Mouse (Mus musculus) spleen, adult 2 months (tissue): ENCODE measurements around the gene Olfr1504. TPM values are rescaled to one million over a fixed set of nuclear protein-coding genes. Genes with fewer than 3 reads are reported as not detected.
"Not testable (repeated sequence)": the region's sequence is repeated elsewhere in the genome, so short reads cannot be mapped to it uniquely, and the experiment has no call there.

Experiments used
- DNase-seq, 2 experiments: peaks; one replicate each; pipeline versions ENCODE4 v3.0.0 to v3.0.0-alpha.2; 2012 to 2021; ENCODE audit warnings: low spot score in 2 of 2, low read depth in 1 of 2
- H3K27ac ChIP-seq: fragments of 200-500 bp; 2 replicates; pipeline ENCODE4 v1.5.1; 2012; ENCODE audit warnings: low read length, inconsistent platforms; ENCODE audit not compliant: insufficient read depth
- H3K27me3 ChIP-seq: fragments of 200-500 bp; 2 replicates; pipeline ENCODE4 v1.6.1; 2012; ENCODE audit warnings: mild to moderate bottlenecking, moderate library complexity, low read length, inconsistent platforms; ENCODE audit not compliant: control insufficient read depth, insufficient read depth
- H3K36me3 ChIP-seq: fragments of 200-500 bp; 2 replicates; pipeline ENCODE4 v1.6.1; 2012; ENCODE audit warnings: mild to moderate bottlenecking, low read length, inconsistent platforms; ENCODE audit not compliant: control insufficient read depth, insufficient read depth
- H3K4me1 ChIP-seq: fragments of 200-500 bp; 2 replicates; pipeline ENCODE4 v1.6.1; 2011; ENCODE audit warnings: inconsistent platforms; ENCODE audit not compliant: control insufficient read depth, insufficient read depth, insufficient read length
- H3K4me3 ChIP-seq: fragments of 200-500 bp; 2 replicates; pipeline ENCODE4 v1.5.1; 2011; ENCODE audit warnings: mild to moderate bottlenecking, inconsistent platforms; ENCODE audit not compliant: insufficient read depth, insufficient read length; ENCODE audit errors: extremely low read depth
- CTCF ChIP-seq: fragments of 200-500 bp; IDR thresholded peaks from 2 replicates; pipeline ENCODE4 v1.5.1; 2011; ENCODE audit warnings: mild to moderate bottlenecking, inconsistent platforms; ENCODE audit not compliant: insufficient read depth, insufficient read length, insufficient replicate concordance; ENCODE audit errors: extremely low read depth
- POLR2A ChIP-seq: fragments of 200-500 bp; IDR thresholded peaks from 2 replicates; pipeline ENCODE4 v1.6.1; 2011; ENCODE audit warnings: low read depth, low read length, inconsistent platforms
- WGBS: fragments of 180-500 bp; shearing (Covaris S2); methylation state at CpG from one replicate; pipeline ENCODE4 v1.1.7; 2018; 5-methylcytosine and 5-hydroxymethylcytosine counted together
- polyA plus RNA-seq: library from polyadenylated mRNA; depleted of rRNA; stranded (reverse); fragments of >200 nt; gene quantifications from 2 replicates; pipeline ENCODE4 v1.2.3, GENCODE M21; 2012; rRNA removed

Olfr1504 gene
- not detected in 2 replicates for polyA plus RNA-seq

DNA sequence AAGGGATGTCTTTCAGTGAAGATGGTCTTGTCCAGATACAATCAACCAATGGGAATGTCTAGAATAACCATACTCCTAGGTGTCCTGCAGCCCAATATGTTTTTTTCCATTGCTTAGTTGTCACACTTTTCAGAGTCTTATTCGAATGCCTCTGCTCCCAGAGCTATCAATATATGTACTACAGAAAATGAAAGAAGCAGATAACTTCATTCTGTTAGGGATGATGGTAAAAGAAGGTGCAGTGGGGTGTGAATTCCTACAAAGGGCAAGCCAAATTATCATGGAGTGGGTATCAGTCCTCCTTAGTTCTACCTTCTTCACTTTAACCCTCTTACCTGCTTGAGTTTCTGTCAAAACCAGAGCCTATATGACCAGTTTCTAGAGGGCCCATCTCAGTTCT is at the start of gene Olfr1504:
Olfr1504 (minus strand) TSS at position 101 of the 400 bp plus-strand sequence.
- Histone ChIP-seq H3K27me3 (no peaks in the 10 kb centered on the region), H3K4me1 (no peaks in the 10 kb centered on the region), H3K4me3 (no peak within 1 kb of the TSS; the same call in 1 of the 2 replicates), H3K36me3 (no peaks in the 10 kb centered on the region), H3K27ac (no peak within 1 kb of the TSS)
- 54% methylated on average over 1 of the region's 1 CpGs for WGBS
- TF ChIP-seq POLR2A: no peak
- no peak for TF ChIP-seq CTCF
- no peak for DNase-seq

DNA sequence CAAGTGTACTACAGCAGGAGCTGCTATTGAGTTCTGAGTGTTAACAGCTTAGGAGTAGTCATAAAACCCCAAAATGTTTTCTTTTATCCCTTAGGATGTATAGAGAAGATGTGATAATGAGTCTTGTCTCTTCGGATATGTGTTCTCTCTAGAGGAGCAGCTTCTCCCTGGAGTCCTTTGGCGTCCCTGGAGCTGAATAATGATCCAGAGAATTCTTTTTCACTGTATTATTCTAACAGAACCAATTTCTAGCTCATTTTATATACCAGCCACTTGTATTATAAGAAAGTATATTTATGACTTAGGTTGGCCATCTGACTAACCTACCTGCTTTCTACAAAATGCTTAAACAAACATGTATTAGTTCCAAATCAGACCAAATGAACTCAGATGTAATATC is 15.5 kb upstream of the Olfr1504 start, which contains the start of gene Olfr1505:
Olfr1505 (plus strand) TSS at position 301 of the 400 bp plus-strand sequence.
- DNase-seq: no peak
- TF ChIP-seq CTCF: no peak
- no peak for TF ChIP-seq POLR2A
- Histone ChIP-seq H3K4me1 (no peaks in the 10 kb centered on the region), H3K36me3 (no peaks in the 10 kb centered on the region), H3K27ac (no peak within 1 kb of the TSS), H3K4me3 (no peak within 1 kb of the TSS), H3K27me3 (no peaks in the 10 kb centered on the region)
- 75% methylated on average over 2 of the region's 2 CpGs for WGBS

- Histone ChIP-seq H3K27me3 (no peaks in the 10 kb centered on the region), H3K36me3 (no peaks in the 10 kb centered on the region), H3K4me1 (no peaks in the 10 kb centered on the region), H3K27ac (no peak within 1 kb of the TSS), H3K4me3 (no peak within 1 kb of the TSS)
- TF ChIP-seq CTCF: no peak
- no peak for TF ChIP-seq POLR2A
- WGBS: 85% methylated on average over 1 of the region's 1 CpGs
- no peak for DNase-seq
These were observed 36.2 kb downstream of the Olfr1504 start, which contains the start of gene Olfr1502 for GRCm38 (mm10) chr19:13861495-13861894. Olfr1502 (plus strand) TSS chr19:13861795.

- not testable (repeated sequence) for H3K4me1 ChIP-seq, H3K4me3 ChIP-seq, H3K36me3 ChIP-seq, DNase-seq, H3K27ac ChIP-seq, H3K27me3 ChIP-seq
These were observed 47.1 kb downstream of the Olfr1504 start, which contains the start of gene Olfr1501 for GRCm38 (mm10) chr19:13850592-13850991. Olfr1501 (minus strand) TSS chr19:13850692.

Other genes starting within 250 kb of the Olfr1504 start
- not detected in 2 replicates for gene Olfr1490, start 246.8 kb downstream of the Olfr1504 start, polyA plus RNA-seq
- gene Olfr1491, start 200.7 kb downstream of the Olfr1504 start, polyA plus RNA-seq: not detected in 2 replicates
- gene Olfr1493-ps1, start 174.7 kb downstream of the Olfr1504 start, polyA plus RNA-seq: not detected in 2 replicates
- gene Olfr1494, start 158.2 kb downstream of the Olfr1504 start, polyA plus RNA-seq: not detected in 2 replicates
- gene Olfr1495, start 133.3 kb downstream of the Olfr1504 start, polyA plus RNA-seq: not detected in 2 replicates
- gene Olfr1496, start 120.0 kb downstream of the Olfr1504 start, polyA plus RNA-seq: not detected in 2 replicates
- not detected in 2 replicates for gene Olfr1497, start 99.7 kb downstream of the Olfr1504 start, polyA plus RNA-seq
- not detected in 2 replicates for gene Olfr1499, start 78.5 kb downstream of the Olfr1504 start, polyA plus RNA-seq
- gene Olfr1500, start 67.4 kb downstream of the Olfr1504 start, polyA plus RNA-seq: not detected in 2 replicates
- not detected in 2 replicates for gene Olfr1501, start 47.2 kb downstream of the Olfr1504 start, polyA plus RNA-seq
- gene Olfr1502, start 36.1 kb downstream of the Olfr1504 start, polyA plus RNA-seq: not detected in 2 replicates
- gene Olfr1505, start 15.6 kb upstream of the Olfr1504 start, polyA plus RNA-seq: not detected in 2 replicates